Mouse (Mus musculus): ENCODE measurements around the gene Isx. TPM values are rescaled to one million over a fixed set of nuclear protein-coding genes. Genes with fewer than 3 reads are reported as not detected.

Isx gene
- total RNA-seq (2014; fragmentation: Nextera tagmentation), result not detected in 2 replicates
- total RNA-seq (2017), result not detected in 2 replicates

DNA sequence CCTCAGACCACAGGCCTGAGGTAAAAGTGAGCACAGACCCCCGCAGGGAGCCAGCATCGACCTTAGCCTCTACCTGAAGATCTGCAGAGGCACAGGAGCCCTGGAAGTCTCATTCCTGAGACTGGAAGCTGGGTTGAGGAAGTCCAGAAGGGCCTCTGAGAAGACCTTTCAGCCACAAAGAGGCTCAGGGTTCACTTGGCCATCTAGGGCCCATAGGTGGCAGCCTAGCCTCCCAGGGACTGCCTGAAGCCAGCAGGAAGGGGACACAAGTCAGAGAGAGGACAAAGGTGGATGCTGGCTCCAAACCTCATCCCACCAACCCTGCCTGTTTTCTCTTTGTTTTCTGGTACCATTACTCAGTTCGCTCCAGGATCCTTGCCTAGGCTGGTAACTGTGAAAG is at the start of gene Isx:
Gene Isx, plus strand, starts transcription at position 234 of the 400 bp plus-strand sequence.
- no peak for ATAC-seq (replicated peaks; ENCODE audit: poor library complexity, severe bottlenecking)

GRCm38 (mm10) chr8:74827689-74828088 is 45.3 kb upstream of the Isx start:
- ATAC-seq (replicated peaks; ENCODE audit: poor library complexity, severe bottlenecking), result no peak

- no peak for ATAC-seq (replicated peaks; ENCODE audit: poor library complexity, severe bottlenecking)
These were observed 41.7 kb upstream of the Isx start for GRCm38 (mm10) chr8:74831322-74831721.

GRCm38 (mm10) chr8:74834246-74834645 is 38.7 kb upstream of the Isx start:
- ATAC-seq (replicated peaks; ENCODE audit: poor library complexity, severe bottlenecking), result no peak

DNA sequence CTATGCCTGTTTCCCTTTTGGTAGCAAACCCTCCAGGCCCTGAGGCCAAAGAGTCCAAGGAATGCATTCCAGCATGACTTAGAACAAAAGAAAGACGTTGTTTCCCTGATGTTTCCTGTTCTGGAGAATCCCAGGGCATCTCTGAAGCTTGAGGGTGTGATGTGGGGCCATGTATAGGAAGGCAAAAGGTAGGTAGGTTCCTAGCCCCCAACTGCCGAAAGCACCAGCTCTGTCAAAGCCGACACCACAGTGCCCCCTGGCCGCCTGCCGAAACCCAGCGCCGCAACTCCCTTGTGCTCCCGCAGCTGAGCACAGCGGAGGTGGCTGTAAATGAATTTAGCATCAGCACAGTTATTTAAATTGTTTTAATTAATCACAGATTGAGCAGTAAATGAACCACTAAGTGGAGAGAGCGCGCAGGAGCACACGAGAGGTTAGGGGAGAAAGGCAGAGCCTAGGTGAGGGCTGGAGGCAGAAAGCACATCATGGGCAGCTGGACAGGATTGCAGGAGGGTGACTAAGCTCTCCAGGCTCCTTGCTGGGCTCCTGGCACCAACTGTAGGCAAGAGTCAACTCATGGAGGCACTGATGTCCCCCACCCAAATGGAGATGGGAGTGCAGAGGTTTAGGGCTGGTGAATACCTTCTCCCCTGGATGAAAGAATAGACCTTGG is 25.5 kb upstream of the Isx start:
- no peak for ATAC-seq (replicated peaks; ENCODE audit: poor library complexity, severe bottlenecking)

GRCm38 (mm10) chr8:74848707-74849106 is 24.3 kb upstream of the Isx start:
- no peak for ATAC-seq (replicated peaks; ENCODE audit: poor library complexity, severe bottlenecking)

GRCm38 (mm10) chr8:74850971-74851370 is 22.0 kb upstream of the Isx start:
- ATAC-seq (replicated peaks; ENCODE audit: poor library complexity, severe bottlenecking), result no peak

DNA sequence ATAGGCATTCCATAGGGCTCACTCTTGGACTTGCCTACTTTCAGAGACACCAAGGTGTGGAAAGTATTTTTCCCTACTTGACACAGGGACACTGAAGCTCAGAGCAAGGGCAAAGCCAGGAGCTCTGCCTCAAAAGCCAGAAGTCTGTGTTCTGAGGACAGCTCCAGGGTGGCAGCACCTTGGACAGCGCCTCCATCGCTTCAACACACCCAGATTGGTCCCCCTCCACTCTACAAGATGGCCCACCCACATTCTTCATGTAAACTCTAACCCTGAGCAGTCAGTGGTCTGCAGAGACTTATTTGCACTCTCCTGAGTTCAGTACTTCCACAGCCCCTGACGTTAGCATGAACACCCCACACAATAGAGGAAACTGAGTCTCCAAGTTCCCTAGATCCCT is 21.1 kb upstream of the Isx start:
- no peak for ATAC-seq (replicated peaks; ENCODE audit: poor library complexity, severe bottlenecking)

- no peak for ATAC-seq (replicated peaks; ENCODE audit: poor library complexity, severe bottlenecking)
These were observed 19.5 kb upstream of the Isx start for GRCm38 (mm10) chr8:74853488-74853887.

DNA sequence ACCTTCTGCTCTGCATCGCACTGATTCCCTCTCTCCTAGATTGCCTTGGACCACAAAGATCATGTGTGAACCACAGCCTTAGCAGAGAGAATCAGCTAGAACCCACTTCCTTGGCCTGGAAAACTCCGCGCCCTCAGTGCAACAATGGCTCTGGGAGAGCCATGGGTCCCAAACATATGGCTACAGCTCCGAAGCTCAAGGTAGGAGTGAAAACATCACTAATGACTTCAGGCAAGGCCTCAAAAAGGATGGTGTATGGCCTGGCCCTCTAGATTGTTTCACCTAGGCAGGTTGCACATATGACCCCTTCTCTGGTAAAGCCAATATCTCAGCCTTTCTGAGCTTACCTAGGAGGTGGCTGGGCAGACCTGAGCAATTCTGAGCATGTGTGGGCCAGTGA is 18.2 kb upstream of the Isx start:
- no peak for ATAC-seq (replicated peaks; ENCODE audit: poor library complexity, severe bottlenecking)

DNA sequence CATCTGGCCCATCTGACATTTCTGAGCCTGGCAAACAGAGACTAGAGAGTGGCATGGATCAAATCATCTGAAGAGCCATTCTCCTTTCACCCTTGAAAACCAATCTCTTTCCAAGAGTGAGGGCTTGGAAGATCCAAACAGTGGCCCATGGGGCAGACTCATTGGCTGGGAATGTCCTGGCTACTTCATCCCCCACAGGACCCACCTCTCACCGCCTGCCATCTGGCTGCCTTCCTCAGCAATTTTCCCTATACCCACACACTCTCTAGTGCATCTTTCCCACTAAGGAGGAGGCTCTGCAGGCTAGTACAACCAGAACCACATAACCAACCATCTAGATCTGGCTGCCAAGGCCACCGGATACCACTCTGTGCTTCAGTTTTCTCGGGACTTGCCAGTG is 17.6 kb upstream of the Isx start:
- no peak for ATAC-seq (replicated peaks; ENCODE audit: poor library complexity, severe bottlenecking)

DNA sequence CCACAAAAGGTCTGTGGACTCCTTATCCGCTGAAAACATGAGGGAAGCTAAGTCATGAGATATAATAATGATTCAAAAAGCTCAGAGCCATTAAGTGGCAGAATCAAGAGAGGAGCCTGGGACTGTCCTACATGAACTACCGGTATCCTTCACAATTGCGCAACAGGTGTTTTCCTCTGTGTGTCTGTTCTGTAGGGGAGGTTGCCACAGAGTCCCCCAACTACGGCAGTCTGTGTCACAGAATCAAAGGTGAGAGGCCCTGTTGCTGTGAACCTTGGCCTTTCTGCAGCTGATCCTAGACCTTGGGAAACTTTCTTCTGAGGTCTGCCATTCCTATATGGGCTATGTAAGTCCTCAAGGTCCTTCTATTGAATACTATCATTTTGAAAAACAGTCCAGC is 13.7 kb upstream of the Isx start:
- ATAC-seq (replicated peaks; ENCODE audit: poor library complexity, severe bottlenecking), result no peak

- ATAC-seq (replicated peaks; ENCODE audit: poor library complexity, severe bottlenecking), result no peak
These were observed 12.5 kb upstream of the Isx start for GRCm38 (mm10) chr8:74860449-74860848.

GRCm38 (mm10) chr8:74862598-74862997 is 10.4 kb upstream of the Isx start:
- ATAC-seq (replicated peaks; ENCODE audit: poor library complexity, severe bottlenecking), result no peak

DNA sequence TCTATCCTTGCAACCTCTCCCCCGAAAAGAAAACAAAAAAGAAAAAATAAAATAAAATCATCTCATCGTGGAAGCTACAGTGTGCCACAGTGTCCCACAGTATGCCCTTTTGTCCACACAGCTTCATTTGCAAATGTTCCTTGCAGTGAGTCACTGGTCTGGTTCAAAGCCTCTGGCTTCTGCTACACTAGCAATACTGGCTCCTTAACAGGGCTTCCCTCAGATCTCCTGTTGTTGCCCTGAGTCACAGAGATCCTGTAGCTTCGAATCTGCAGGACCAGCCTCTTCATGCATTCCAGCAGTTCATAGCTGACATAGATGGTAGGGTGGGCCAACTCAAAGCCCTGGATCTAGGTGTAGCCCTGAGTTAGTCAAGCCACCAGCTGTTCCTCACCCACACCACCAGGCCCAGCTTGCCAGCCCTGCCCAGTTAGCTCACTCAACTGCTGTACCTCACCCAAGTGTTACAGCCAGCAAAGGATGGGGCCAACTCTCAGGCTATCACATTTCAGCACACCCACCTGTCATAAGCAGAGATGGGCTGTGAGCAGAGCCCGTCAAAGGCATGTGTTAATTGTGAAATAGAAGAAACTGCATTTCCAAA is 2.5 kb upstream of the Isx start:
- ATAC-seq (replicated peaks; ENCODE audit: poor library complexity, severe bottlenecking), result no peak

DNA sequence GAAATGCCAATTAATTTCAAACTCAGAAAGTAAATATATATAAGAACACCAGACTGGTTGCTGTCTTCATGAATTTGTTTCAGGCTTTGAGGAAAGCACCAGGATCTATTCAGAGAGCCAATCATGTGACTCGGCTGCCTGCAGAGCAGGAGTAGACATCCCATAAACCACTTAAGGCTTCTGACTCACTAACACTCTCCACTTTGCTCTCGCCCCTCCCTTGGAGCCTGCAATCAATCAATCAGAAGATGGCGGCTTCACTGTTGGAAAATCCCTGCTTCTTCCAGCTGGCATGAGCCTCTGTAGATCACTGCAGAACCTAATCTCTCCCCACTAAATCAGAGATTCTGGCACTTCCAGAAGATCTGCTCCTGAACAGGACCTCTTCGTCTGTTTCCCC is 1.3 kb upstream of the Isx start:
- no peak for ATAC-seq (replicated peaks; ENCODE audit: poor library complexity, severe bottlenecking)

GRCm38 (mm10) chr8:74872151-74872823 is 686 bp upstream of the Isx start:
- no peak for ATAC-seq (replicated peaks; ENCODE audit: poor library complexity, severe bottlenecking)

- no peak for ATAC-seq (replicated peaks; ENCODE audit: poor library complexity, severe bottlenecking)
These were observed 1.6 kb downstream of the Isx start for GRCm38 (mm10) chr8:74874565-74874964.

DNA sequence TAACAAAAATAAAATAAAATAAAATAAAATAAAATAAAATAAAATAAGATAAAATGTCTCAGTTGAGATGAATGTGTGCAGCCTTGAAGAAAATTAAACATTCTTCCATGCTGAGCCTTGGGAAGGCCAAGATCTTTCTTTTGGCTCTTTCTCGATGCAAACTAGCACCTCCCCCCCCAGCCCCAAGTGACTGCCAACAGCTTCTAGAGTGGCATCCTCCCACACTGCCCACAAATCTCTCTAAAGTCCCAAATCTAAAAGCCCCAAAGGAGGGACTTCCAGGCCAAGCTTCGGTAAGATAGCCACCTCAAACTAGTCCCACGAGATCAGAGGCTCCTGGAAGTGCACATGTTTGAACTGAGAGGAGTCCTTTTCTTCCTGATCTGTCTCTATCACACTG is 5.7 kb downstream of the Isx start:
- ATAC-seq (replicated peaks; ENCODE audit: poor library complexity, severe bottlenecking), result no peak

DNA sequence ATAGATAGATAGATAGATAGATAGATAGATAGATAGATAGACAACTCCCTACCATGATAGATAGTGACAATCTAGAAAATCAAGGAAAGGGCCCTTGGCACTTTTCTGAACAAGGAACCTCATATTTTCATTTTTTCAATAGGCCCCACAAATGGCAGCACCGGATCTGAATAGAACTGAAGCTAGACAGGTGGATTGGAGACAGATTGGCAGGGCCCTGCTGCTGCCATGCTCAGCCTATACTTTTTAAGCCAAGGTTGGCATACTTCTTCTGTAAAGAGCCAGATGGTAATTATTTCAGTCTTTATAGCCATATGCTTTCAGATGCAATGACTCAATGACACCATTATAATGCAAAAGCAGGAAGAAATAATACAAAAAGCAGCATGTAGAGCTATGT is 15.8 kb downstream of the Isx start:
- no peak for ATAC-seq (replicated peaks; ENCODE audit: poor library complexity, severe bottlenecking)

GRCm38 (mm10) chr8:74891030-74891429 is 18.1 kb downstream of the Isx start:
- ATAC-seq (replicated peaks; ENCODE audit: poor library complexity, severe bottlenecking), result no peak

- ATAC-seq (replicated peaks; ENCODE audit: poor library complexity, severe bottlenecking), result no peak
These were observed 23.3 kb downstream of the Isx start for GRCm38 (mm10) chr8:74896302-74896701.
